Mouse (Mus musculus): Measurements from ENCODE around the gene 3110040M04Rik.
"Not testable (repeated sequence)": the region's sequence is repeated elsewhere in the genome, so short reads cannot be mapped to it uniquely, and the experiment has no call there.

DNA sequence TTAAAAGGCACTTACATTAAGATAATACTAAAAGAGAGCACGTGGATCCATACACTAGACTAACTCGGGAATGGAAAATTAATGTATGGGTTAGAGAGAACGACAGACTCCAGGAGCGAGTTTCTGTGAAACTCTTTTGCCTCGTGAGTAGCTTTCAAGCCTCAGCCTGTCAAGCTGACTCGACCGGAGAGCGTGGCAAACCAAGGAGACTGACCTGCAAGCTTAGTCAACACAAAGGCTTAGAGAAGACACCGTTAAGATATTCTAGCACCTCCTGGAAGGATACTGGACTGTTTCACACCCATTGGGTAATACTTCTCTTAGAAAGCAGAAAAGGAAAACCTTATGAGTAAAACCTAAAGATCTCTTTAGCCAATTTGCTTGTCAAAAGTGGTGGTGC lies 49.8 kb upstream of the 3110040M04Rik start:
- TF ChIP-seq POLR2A (IDR thresholded peaks at IDR 0.05; ENCODE audit: low read depth, low read length); MEF2A (IDR thresholded peaks at IDR 0.05; ENCODE audit: borderline replicate concordance, low read depth, low read length); CTCF (conservative IDR thresholded peaks at IDR 0.05 in 1 of 2, IDR thresholded peaks at IDR 0.05 in 1 of 2; ENCODE audit: low read depth in 2 of 2, low read length in 2 of 2); USF1 (IDR thresholded peaks at IDR 0.05; ENCODE audit: low read depth, low read length); ZC3H11A (IDR thresholded peaks at IDR 0.05; ENCODE audit: low read depth, low read length); ZMIZ1 (IDR thresholded peaks at IDR 0.05; ENCODE audit: low read depth, low read length); NELFE (IDR thresholded peaks at IDR 0.05; ENCODE audit: low read depth, low read length); RAD21 (IDR thresholded peaks at IDR 0.05; ENCODE audit: low read depth, low read length); EP300 (IDR thresholded peaks at IDR 0.05; ENCODE audit: low read length); TCF12 (IDR thresholded peaks at IDR 0.05; ENCODE audit: low read depth, low read length); BHLHE40 (IDR thresholded peaks at IDR 0.05; ENCODE audit: low read depth, low read length); HCFC1 (IDR thresholded peaks at IDR 0.05; ENCODE audit: low read depth, low read length): not testable (repeated sequence)
